Mouse (Mus musculus): ENCODE measurements around the gene Farsa. TPM values are rescaled to one million over a fixed set of nuclear protein-coding genes. Genes with fewer than 3 reads are reported as not detected.

Gene Farsa
- total RNA-seq, 2 experiments from 2014 or later, result 52.4 to 53.3 TPM

- no peak for DNase-seq (ENCODE audit: extremely low spot score in 1 of 2, low spot score in 1 of 2)
These were observed 22.6 kb upstream of the Farsa start for GRCm38 (mm10) chr8:84834002-84834865.

DNA sequence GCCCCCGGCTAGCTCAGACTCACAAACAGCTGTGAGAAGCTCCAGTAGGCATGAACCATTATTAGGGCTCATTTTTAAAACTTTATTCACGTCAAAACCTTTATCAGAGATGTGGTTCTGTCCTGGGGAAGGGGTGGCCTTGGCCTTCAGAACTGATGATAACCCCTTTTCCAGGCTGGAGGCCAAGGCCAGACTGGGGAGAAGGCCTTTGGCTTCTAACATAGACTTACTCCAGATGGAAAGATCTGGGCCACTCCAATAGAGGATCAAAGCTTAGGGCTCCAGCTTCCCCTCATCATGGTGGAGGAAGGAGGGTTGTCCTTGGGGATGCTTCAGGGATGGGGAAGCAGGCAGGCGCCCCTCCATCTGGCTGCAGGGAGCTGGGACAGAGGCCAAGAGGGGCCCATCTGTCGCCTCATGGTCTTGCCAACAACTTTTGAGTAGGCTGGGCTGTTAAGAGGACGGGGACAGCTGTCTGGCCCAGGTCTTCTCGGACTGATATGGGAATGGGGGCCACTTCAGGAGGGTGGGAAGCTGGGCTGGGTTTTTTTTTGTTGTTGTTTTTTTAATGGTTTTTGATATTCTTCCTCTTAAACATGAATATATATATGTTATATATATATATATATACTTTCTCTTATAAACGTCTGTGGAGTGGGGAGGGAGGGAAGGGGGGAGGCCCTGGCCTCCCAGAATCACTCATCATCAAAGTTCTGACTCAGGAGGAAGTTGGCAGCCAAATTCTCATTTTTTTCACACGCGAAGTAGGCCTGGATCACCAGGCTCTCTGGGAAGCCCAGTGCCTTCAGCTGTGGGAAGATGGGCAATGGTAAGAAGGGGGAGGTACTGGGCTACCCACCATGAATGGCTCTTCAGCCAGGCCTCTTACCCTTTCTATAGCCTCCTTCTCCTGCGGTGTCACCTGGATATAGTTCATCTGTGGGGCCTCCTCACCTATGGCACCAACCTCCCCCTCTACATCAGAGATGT lies 21.6 kb upstream of the Farsa start:
- peak; percentile 76 for DNase-seq (ENCODE audit: extremely low spot score in 1 of 2, low spot score in 1 of 2)

- no peak for DNase-seq (ENCODE audit: extremely low spot score in 1 of 2, low spot score in 1 of 2)
These were observed 19.5 kb upstream of the Farsa start for GRCm38 (mm10) chr8:84837149-84837911.

DNA sequence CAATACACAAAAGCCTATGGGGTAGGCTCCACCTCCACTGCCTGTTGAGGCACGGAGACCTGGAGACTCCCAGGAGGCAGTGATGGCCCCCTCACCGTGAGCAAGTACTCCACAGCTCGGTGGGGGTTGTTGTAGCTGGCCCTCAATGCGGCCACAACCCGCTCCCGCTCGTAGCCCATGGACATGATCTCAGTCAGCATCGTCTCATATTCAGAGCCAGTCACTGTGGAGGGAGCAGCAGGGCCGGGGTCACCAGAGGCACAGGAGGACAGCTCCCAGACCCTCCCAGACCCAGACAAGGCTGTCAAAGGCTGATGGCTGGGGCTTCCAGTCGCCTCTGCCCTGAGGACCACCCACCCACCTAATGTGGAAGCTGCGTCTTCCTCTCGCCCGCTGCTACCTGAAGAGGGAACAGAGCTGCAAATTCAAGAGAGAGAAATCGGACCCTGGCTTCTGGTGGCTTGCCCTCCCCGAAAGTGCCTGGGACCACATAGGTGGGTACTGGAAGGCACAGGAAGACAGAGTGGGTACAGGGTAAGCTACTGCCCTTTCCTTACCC lies 18.8 kb upstream of the Farsa start:
- no peak for DNase-seq (ENCODE audit: extremely low spot score in 1 of 2, low spot score in 1 of 2)

DNA sequence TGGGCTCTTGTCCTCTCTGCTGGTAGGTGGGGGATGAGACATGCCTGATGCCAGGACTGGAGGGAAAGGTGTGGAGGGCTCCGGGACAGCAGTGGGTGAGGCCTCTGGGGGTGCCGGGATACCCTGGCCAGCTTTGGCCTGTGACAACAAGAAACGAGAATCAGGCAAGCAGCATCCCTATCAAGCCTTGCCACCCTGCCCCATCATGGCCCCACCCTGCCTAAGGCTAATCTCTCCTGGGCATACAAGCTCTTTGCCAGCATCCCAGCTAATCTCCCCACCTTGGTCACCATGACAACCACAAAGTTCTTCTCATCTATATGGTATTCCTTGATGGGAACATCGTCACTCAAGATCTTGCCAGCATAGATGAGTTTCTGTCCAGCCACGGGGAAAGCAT lies 18.3 kb upstream of the Farsa start:
- DNase-seq (ENCODE audit: extremely low spot score in 1 of 2, low spot score in 1 of 2), result no peak

DNA sequence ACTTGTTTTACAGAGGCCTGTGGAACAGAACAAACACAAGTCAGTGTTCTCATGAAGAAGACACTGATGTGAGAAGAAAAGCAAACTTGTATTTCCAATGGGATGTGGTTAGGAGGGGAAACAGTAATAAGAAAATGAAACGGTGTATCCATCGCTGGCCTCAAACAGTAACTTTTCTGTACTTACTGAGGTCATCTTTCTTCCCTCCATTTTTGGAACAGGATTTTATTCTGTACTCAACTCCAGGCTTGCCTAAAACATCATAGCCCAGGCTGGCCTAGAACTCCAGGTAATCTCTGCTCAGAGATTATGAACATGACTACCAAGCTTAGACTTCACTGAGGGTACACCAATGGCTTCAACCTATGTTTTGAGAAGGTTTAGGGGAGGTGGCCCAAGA lies 17.4 kb upstream of the Farsa start:
- DNase-seq (ENCODE audit: extremely low spot score in 1 of 2, low spot score in 1 of 2), result no peak

- no peak for DNase-seq (ENCODE audit: extremely low spot score in 1 of 2, low spot score in 1 of 2)
These were observed 16.9 kb upstream of the Farsa start for GRCm38 (mm10) chr8:84839875-84840247.

GRCm38 (mm10) chr8:84840248-84840999 lies 16.4 kb upstream of the Farsa start, which contains the start of gene Rad23a:
Gene Rad23a, minus strand, starts transcription at chr8:84840665.
- peak; percentile 85 to 89 for DNase-seq (ENCODE audit: extremely low spot score in 1 of 2, low spot score in 1 of 2)

DNA sequence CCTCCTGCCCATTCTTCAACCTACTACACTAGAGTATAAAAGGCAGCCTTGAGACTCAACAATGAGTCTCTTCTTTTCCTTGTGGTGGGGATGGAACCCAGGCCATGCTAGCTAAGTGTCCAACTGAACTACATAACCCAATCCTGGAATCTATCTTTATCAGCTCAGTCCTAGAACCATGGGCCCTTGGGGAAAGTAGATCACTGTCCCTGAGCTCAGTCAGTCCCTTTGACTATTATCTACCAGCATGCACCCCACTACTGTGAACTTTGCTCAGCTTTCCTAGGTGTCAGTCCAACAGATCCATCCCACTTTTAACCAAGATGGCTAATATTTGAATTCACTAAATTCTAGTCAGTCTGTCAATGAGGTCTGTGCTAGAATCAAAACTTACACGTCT lies 15.3 kb upstream of the Farsa start:
- no peak for DNase-seq (ENCODE audit: extremely low spot score in 1 of 2, low spot score in 1 of 2)

- DNase-seq (ENCODE audit: extremely low spot score in 1 of 2, low spot score in 1 of 2), result no peak
These were observed 12.3 kb upstream of the Farsa start for GRCm38 (mm10) chr8:84844397-84845070.

- DNase-seq (ENCODE audit: extremely low spot score in 1 of 2, low spot score in 1 of 2), result peak in 1 of 2 experiments; percentile 30
These were observed 11.3 kb upstream of the Farsa start for GRCm38 (mm10) chr8:84845355-84846093.

GRCm38 (mm10) chr8:84846094-84846721 lies 10.6 kb upstream of the Farsa start:
- no peak for DNase-seq (ENCODE audit: extremely low spot score in 1 of 2, low spot score in 1 of 2)

GRCm38 (mm10) chr8:84846722-84847572 lies 9.8 kb upstream of the Farsa start, which contains the start of gene Calr:
Gene Calr, minus strand, starts transcription at chr8:84846934.
- peak; percentile 95 to 97 for DNase-seq (ENCODE audit: extremely low spot score in 1 of 2, low spot score in 1 of 2)

GRCm38 (mm10) chr8:84847684-84848435 lies 8.9 kb upstream of the Farsa start:
- DNase-seq (ENCODE audit: extremely low spot score in 1 of 2, low spot score in 1 of 2), result no peak

- no peak for DNase-seq (ENCODE audit: extremely low spot score in 1 of 2, low spot score in 1 of 2)
These were observed 355 bp upstream of the Farsa start for GRCm38 (mm10) chr8:84856434-84856833.
